In the genomic region with DNA sequence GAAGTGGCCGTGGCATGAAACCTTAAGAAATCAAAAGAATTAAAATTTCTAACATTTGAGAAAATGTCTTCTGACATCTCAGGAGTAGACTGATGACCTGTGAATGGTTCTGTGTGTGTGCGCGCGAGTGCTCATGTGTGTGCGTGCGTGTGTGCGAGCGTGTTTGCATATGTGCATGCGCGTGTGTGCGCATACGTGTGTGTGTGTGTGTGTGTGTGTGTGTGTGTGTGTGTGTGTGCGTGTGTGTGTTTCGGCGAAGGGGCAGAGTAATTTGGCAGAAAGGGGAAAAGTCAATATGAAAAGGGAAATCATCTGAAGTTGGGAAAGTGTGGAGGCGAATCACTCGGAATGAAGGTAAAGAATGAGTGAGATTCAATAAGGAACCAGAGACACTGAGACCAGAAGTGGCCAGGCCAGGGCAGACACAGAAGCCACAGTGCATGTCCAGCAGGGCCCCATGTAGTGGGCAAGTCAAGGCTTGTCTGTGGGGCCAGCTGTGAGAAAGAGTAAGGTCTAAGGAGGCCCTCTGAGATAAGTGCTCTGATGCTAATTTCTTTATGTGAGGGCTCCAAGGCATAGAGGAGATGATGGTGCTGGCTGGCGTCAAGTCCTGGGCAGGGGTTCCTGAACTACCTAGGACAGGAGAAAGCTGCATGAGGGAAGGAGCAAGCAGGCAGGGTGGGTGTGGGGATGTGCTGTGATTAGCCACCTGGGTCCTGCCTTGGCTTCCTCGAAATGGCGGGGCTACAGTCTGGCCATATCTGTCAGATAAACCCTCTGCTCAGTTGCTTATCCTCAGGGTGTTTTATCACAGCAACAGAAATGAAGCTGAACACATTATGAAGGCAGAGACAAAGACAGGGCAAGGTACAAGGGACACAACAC, we compare ENCODE assay signal across 18 mouse cellular contexts.
"Had no signal": no experiment of that assay in that cellular context is flagged by ENCODE, and none has a peak within 500 bp of the region (broad histone marks: within the 10 kb centered on the region; RNA-seq: fewer than 3 reads in every experiment).

No protein-coding gene starts in this region.

- DNase-seq: lung, adult 2 months; lung, postnatal 14 days; midbrain, embryonic 14.5 days; retina, postnatal 1 day; right cerebral cortex, adult 18-20 months; right cerebral cortex, postnatal 25 days; right cerebral cortex, postnatal 4 days; thymus, postnatal 14 days; thymus, postnatal 36 days had no signal

- H3K9ac ChIP-seq: liver, embryonic 12.5 days; liver, embryonic 14.5 days; lung, embryonic 15.5 days; neural tube, embryonic 13.5 days; neural tube, embryonic 15.5 days had no signal

- ATAC-seq: liver, embryonic 12.5 days; lung, postnatal 0 days; midbrain, embryonic 16.5 days had no signal

- H3K9me3 ChIP-seq: liver, embryonic 12.5 days; lung, embryonic 15.5 days; midbrain, embryonic 10.5 days; neural tube, embryonic 13.5 days; neural tube, embryonic 15.5 days had no signal

- H3K4me3 ChIP-seq: liver, embryonic 12.5 days; lung, embryonic 15.5 days; midbrain, embryonic 10.5 days; myocyte; neural tube, embryonic 13.5 days; neural tube, embryonic 15.5 days had no signal

- H3K4me1 ChIP-seq: lung, embryonic 15.5 days; midbrain, embryonic 10.5 days; neural tube, embryonic 13.5 days; neural tube, embryonic 15.5 days had no signal

- H3K27ac ChIP-seq: liver, embryonic 12.5 days; liver, embryonic 14.5 days; lung, embryonic 15.5 days; midbrain, embryonic 10.5 days; neural tube, embryonic 13.5 days; neural tube, embryonic 15.5 days had no signal

- H3K27me3 ChIP-seq: liver, embryonic 12.5 days; lung, embryonic 15.5 days; neural tube, embryonic 13.5 days; neural tube, embryonic 15.5 days had no signal

- H3K36me3 ChIP-seq: liver, embryonic 12.5 days; lung, embryonic 15.5 days; midbrain, embryonic 10.5 days; neural tube, embryonic 13.5 days; neural tube, embryonic 15.5 days had no signal
